Mouse (Mus musculus) hindbrain, postnatal 0 days (tissue): ENCODE measurements around the gene Rragd. TPM values are rescaled to one million over a fixed set of nuclear protein-coding genes. Genes with fewer than 3 reads are reported as not detected.

ENCODE experiments used
- ATAC-seq: fragments of 200-750 bp; cut with Nextera tagmentation; 2 replicates; pipeline ENCODE4 v1.8.0; 2017; ENCODE audit warnings: mild to moderate bottlenecking, moderate TSS enrichment, moderate library complexity
- DNase-seq: peaks from one replicate; pipeline ENCODE4 v3.0.0-alpha.2; 2015; ENCODE audit warnings: low spot score
- H3K27ac ChIP-seq: fragments of 300-500 bp; sonication (generic); 2 replicates; pipeline ENCODE4 v1.5.1; 2014; ENCODE audit warnings: mild to moderate bottlenecking
- H3K27me3 ChIP-seq: fragments of 300-500 bp; sonication (generic); 2 replicates; pipeline ENCODE4 v1.6.1; 2014; ENCODE audit warnings: low read length, mixed read lengths; ENCODE audit not compliant: insufficient read depth
- H3K36me3 ChIP-seq: fragments of 300-500 bp; sonication (generic); 2 replicates; pipeline ENCODE4 v1.6.1; 2014; ENCODE audit warnings: low read length, mixed read lengths; ENCODE audit not compliant: insufficient read depth
- H3K4me1 ChIP-seq: fragments of 300-500 bp; sonication (generic); 2 replicates; pipeline ENCODE4 v1.6.1; 2014; ENCODE audit warnings: antibody characterized with exemption, low read length, mixed read lengths; ENCODE audit not compliant: insufficient read depth
- H3K4me2 ChIP-seq: fragments of 300-500 bp; sonication (generic); 2 replicates; pipeline ENCODE4 v1.6.1; 2014; ENCODE audit warnings: low read depth, mild to moderate bottlenecking, low read length, moderate library complexity, mixed read lengths
- H3K4me3 ChIP-seq: fragments of 300-500 bp; sonication (generic); 2 replicates; pipeline ENCODE4 v1.5.1; 2014; ENCODE audit warnings: low read length
- H3K9ac ChIP-seq: fragments of 300-500 bp; sonication (generic); replicated peaks from 2 replicates; pipeline ENCODE4 v1.6.1; 2014; ENCODE audit warnings: mild to moderate bottlenecking, low read length, moderate library complexity, mixed read lengths
- H3K9me3 ChIP-seq: fragments of 300-500 bp; sonication (generic); 2 replicates; pipeline ENCODE4 v1.6.1; 2016; ENCODE audit warnings: low read length, mixed read lengths
- CTCF ChIP-seq: IDR thresholded peaks from 2 replicates; pipeline ENCODE4 v1.5.1; 2016; ENCODE audit warnings: antibody characterized with exemption, control low read depth, low read depth
- WGBS: fragments of 180-500 bp; shearing (Covaris S2); extraction: QIAGEN DNeasy Blood & Tissue Kit; methylation state at CpG from one replicate; pipeline ENCODE4 v1.1.7; 2014; 5-methylcytosine and 5-hydroxymethylcytosine counted together
- polyA plus RNA-seq: library from polyadenylated mRNA; unstranded; fragments of >200 nt; fragmentation: Nextera tagmentation; extraction: Ambion mirVana; gene quantifications from 2 replicates; pipeline ENCODE4 v1.2.1, GENCODE M21; 2015
- total RNA-seq: library from RNA; depleted of rRNA; stranded (reverse); fragments of >200 nt; gene quantifications from 2 replicates; pipeline ENCODE4 v1.2.3, GENCODE M21; 2014

Rragd gene
- total and polyA plus RNA-seq, 2 experiments from 2014 or later, result 26.1 to 37.5 TPM

DNA sequence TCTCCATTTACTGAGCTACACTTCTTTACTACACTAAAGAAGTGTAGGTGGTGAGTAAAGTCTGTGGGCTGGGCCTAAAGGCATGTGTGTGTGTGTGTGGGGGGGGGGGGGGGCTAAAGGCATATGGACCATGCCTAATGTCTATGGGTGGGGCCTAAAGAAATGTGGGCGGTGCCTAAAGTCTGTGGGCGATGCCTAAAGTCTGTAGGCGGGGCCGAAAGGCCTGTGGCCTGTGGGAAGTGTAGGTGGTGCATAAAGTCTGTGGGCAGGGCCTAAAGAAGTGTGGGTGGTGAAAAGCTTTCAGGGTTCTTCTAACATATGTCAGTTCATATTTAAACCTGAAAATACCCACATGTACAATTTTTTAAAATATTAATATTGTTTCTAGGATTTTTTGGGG is 5.5 kb upstream of the Rragd start:
- DNase-seq, result no peak
- Histone ChIP-seq H3K9ac (no peak overlapping the region), H3K4me1 (no peaks in the 10 kb centered on the region), H3K36me3 (no peaks in the 10 kb centered on the region), H3K27me3 (no peaks in the 10 kb centered on the region), H3K4me3 (no peak overlapping the region), H3K9me3 (no peaks in the 10 kb centered on the region), H3K4me2 (no peak overlapping the region), H3K27ac (no peak overlapping the region)
- TF ChIP-seq CTCF, result no peak
- 94% methylated on average over 4 of the region's 4 CpGs for WGBS
- ATAC-seq, result no peak

DNA sequence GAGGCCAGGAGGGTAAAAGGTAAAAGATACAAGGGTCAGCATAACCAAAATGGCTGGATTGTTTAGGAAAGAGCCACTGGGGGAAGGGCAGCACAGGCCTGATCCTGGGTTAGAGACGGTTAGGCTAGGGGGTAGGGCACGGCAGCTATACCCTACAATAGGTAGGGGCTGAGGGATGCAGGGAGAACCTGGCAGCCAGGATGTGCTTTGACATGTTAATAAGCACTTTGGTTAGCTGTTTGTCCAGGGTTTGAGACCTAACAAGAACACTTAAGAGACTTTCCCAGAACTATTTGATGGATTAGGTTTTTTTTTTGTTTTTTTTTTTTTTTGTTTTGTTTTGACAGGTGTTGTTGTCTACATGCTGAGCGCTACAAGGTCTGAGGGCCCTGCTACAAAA is 2.8 kb upstream of the Rragd start:
- ATAC-seq (no peak), DNase-seq (no peak)
- no peaks in the 10 kb centered on the region for H3K36me3 ChIP-seq
- 0 out of 2 replicates have a peak, but pooled peaks cover 4% of the 10 kb centered on the region for H3K4me1 ChIP-seq
- H3K9ac ChIP-seq, result no peak overlapping the region
- H3K4me2 ChIP-seq, result no peak overlapping the region
- H3K27me3 ChIP-seq, result no peaks in the 10 kb centered on the region
- H3K4me3 ChIP-seq, result no peak overlapping the region
- H3K27ac ChIP-seq, result no peak overlapping the region
- 63% methylated on average over 3 of the region's 3 CpGs for WGBS
- TF ChIP-seq CTCF, result no peak
- no peaks in the 10 kb centered on the region for H3K9me3 ChIP-seq

DNA sequence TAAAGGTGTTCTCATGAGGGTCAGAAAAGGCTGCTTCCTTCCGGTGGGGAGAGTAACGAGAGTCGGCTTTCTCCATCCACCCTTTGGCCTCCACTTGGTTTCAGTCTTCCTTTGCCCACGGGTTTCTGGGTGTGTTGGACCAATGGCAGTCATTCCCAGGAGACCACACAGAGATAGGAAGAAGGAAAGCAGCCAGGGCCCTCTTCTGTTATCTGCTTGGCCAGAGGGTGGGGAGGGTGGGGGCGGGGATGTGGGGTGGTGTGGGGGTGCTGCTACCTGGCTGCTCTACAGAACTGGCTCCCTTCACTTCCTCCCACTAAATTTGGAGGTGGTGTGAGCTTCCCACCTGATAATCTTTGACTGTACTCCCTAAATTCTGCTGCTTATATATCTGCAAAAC is 1.2 kb upstream of the Rragd start:
- no peak for DNase-seq
- no peaks in the 10 kb centered on the region for H3K36me3 ChIP-seq
- WGBS, result 38% methylated on average over 5 of the region's 5 CpGs
- H3K9ac ChIP-seq, result no peak overlapping the region
- peak overlapping the region; percentile 96; the same call in 1 of the 2 replicates for H3K4me2 ChIP-seq
- no peaks in the 10 kb centered on the region for H3K9me3 ChIP-seq
- 0 out of 2 replicates have a peak, but pooled peaks cover 7% of the 10 kb centered on the region for H3K4me1 ChIP-seq
- TF ChIP-seq CTCF, result no peak
- H3K27ac ChIP-seq, result no peak overlapping the region
- ATAC-seq, result no peak
- H3K4me3 ChIP-seq, result no peak overlapping the region
- no peaks in the 10 kb centered on the region for H3K27me3 ChIP-seq

DNA sequence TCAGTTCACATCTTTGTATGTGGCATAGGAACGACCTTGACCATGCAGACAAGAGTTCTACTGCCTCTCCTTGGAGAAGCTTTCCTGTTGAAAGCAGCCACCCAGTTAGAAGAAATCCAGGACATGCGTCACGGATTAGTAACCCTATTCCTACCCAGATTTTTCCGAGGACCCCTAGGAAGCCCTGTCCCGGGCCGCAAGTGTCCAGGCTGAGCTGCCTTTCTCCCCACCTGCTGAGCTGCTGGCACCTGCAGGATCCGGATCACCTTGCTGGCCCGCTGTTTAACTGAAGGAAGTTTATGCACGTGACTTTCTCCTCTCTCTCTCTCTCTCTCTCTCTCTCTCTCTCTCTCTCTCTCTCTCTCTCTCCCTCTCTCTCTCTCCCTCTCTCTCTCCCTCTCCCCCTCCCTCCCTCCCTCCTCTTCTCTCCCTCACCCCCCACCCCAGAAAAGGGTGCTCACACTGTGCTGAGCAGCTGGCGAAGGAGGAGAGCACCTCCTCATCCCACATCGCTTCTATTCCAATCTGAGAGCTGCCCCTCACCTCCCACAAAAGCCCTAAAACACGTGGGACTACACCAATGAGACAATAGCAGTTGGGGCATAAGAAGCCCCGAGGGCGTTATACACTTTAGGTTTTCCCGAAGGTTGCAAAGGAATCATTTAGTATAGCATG is 659 bp upstream of the Rragd start:
- H3K27me3 ChIP-seq, result no peaks in the 10 kb centered on the region
- ATAC-seq (peak; percentile 41), DNase-seq (peak; percentile 3)
- H3K4me2 ChIP-seq, result peak overlapping the region; percentile 96
- H3K36me3 ChIP-seq, result no peaks in the 10 kb centered on the region
- H3K27ac ChIP-seq, result no peak overlapping the region
- TF ChIP-seq CTCF, result no peak
- 0 out of 2 replicates have a peak, but pooled peaks cover 7% of the 10 kb centered on the region for H3K4me1 ChIP-seq
- peak overlapping the region; percentile 93 for H3K4me3 ChIP-seq
- H3K9me3 ChIP-seq, result no peaks in the 10 kb centered on the region
- peak overlapping the region; percentile 72 for H3K9ac ChIP-seq
- 3% methylated on average over 15 of the region's 15 CpGs for WGBS

DNA sequence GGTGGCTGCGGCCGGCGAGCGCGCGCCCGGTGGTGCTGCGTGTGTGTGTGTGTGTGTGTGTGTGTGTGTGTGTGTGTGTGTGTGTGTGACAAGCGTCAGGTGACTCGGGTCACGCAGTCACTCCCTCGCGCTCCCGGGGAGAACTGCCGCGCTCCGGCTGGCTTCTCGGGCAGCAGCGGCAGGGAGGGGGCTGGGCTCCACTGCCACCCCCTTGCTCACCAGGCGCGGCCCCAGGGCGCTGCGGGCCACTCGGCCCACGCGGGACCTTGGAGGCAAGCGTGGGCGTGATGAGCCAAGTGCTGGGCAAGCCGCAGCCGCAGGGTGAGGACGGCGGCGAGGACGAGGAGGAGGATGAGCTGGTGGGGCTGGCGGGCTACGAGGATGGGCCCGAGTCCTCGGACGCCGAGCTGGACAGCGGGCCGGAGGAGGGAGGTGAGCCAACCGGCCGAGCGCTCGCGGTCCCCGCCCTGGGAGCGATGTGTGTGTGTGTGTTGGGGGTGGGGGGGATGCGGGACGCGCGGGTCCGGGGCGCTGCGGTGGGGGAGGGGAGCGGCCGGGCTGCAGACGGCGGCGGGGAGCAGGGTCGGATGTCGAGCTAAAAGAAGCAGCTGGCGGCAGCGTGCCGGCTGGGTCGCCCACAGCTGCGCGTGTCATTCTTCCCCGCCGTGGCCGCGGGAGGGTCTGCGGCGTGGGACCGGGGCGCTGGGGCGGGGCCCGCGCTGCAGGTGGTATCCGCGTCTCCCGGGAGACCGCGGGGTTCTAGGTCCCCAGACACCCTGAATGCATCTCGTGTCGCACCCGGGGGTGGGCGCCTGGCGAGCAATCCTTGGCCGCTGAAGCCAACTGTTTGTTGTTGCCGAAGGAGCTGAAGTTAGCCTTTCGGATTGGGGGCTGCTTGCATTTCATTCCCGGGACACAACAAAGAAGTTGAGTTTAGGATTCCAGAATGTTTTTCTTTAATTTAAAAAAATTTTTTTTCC is 629 bp downstream of the Rragd start:
- no peaks in the 10 kb centered on the region for H3K27me3 ChIP-seq
- no peak for TF ChIP-seq CTCF
- H3K9ac ChIP-seq, result peak overlapping the region; percentile 72
- WGBS, result 1% methylated on average over 72 of the region's 94 CpGs
- no peaks in the 10 kb centered on the region for H3K9me3 ChIP-seq
- peak overlapping the region; percentile 93 for H3K4me3 ChIP-seq
- DNase-seq (peak; percentile 71), ATAC-seq (peak; percentile 77)
- H3K4me2 ChIP-seq, result peak overlapping the region; percentile 96
- H3K4me1 ChIP-seq, result 0 out of 2 replicates have a peak, but pooled peaks cover 7% of the 10 kb centered on the region
- H3K36me3 ChIP-seq, result no peaks in the 10 kb centered on the region
- H3K27ac ChIP-seq, result peak overlapping the region; percentile 84

DNA sequence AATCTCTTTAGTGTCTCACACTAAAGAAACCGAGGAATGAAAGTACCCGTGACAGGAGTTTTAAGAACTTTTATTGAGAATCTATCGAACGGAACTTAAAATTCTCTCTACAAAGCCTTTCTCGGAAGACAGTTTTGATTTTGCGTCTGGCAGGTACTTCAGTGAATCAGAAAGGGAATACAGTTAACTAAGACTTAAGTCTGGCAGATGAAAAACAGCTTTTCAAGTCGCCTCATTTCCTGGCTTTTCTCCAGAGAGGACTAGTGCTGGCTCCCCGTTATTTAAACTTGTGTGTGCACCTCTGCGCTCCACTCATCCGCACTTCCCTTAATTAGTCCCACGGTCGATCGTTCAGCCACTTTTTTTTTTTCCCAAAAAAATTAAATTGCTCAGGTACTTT is 1.4 kb downstream of the Rragd start:
- under 1% methylated on average over 13 of the region's 13 CpGs for WGBS
- TF ChIP-seq CTCF, result no peak

More for the DNA sequence above, 1.4 kb downstream of the Rragd start:
- peak overlapping the region; percentile 96 for H3K4me2 ChIP-seq
- no peaks in the 10 kb centered on the region for H3K36me3 ChIP-seq
- H3K4me1 ChIP-seq, result 0 out of 2 replicates have a peak, but pooled peaks cover 7% of the 10 kb centered on the region
- DNase-seq, result peak; percentile 67
- H3K27ac ChIP-seq, result no peak overlapping the region
- no peaks in the 10 kb centered on the region for H3K27me3 ChIP-seq
- no peak for ATAC-seq
- no peaks in the 10 kb centered on the region for H3K9me3 ChIP-seq
- H3K4me3 ChIP-seq, result peak overlapping the region; percentile 93
- H3K9ac ChIP-seq, result peak overlapping the region; percentile 72
